Mouse (Mus musculus) stomach, embryonic 16.5 days (tissue): ENCODE measurements around the gene Drosha. TPM values are rescaled to one million over a fixed set of nuclear protein-coding genes. Genes with fewer than 3 reads are reported as not detected.

Experiments
- ATAC-seq: fragments of 200-750 bp; cut with Nextera tagmentation; 2 replicates; pipeline ENCODE4 v1.8.0; 2017; ENCODE audit warnings: moderate number of reproducible peaks, moderate TSS enrichment; ENCODE audit not compliant: insufficient read depth, low FRiP score
- H3K27ac ChIP-seq: fragments of 300-500 bp; sonication (generic); 2 replicates; pipeline ENCODE4 v1.5.1; 2014; ENCODE audit warnings: low read length
- H3K27me3 ChIP-seq: fragments of 300-500 bp; sonication (generic); 2 replicates; pipeline ENCODE4 v1.6.1; 2014; ENCODE audit warnings: low read length, control low read depth, mixed read lengths; ENCODE audit not compliant: control insufficient read depth, insufficient read depth
- H3K36me3 ChIP-seq: fragments of 300-500 bp; sonication (generic); 2 replicates; pipeline ENCODE4 v1.6.1; 2014; ENCODE audit warnings: low read length; ENCODE audit not compliant: control insufficient read depth, insufficient read depth
- H3K4me1 ChIP-seq: fragments of 300-500 bp; sonication (generic); 2 replicates; pipeline ENCODE4 v1.6.1; 2014; ENCODE audit warnings: low read length, control low read depth, mixed read lengths; ENCODE audit not compliant: control insufficient read depth, insufficient read depth
- H3K4me2 ChIP-seq: fragments of 300-500 bp; sonication (generic); 2 replicates; pipeline ENCODE4 v1.6.1; 2014; ENCODE audit warnings: low read depth, low read length, mixed read lengths
- H3K4me3 ChIP-seq: fragments of 300-500 bp; sonication (generic); replicated peaks from 2 replicates; pipeline ENCODE4 v1.5.1; 2014; ENCODE audit warnings: mild to moderate bottlenecking, low read length
- H3K9ac ChIP-seq: fragments of 300-500 bp; sonication (generic); 2 replicates; pipeline ENCODE4 v1.6.1; 2014; ENCODE audit warnings: low read length
- H3K9me3 ChIP-seq: fragments of 300-500 bp; sonication (generic); replicated peaks from 2 replicates; pipeline ENCODE4 v1.6.1; 2016; ENCODE audit warnings: low read length, control low read depth; ENCODE audit not compliant: control insufficient read depth
- WGBS: fragments of 180-500 bp; shearing (Covaris S2); extraction: QIAGEN DNeasy Blood & Tissue Kit; methylation state at CpG from one replicate; pipeline ENCODE4 v1.1.7; 2014; 5-methylcytosine and 5-hydroxymethylcytosine counted together
- polyA plus RNA-seq: library from polyadenylated mRNA; unstranded; fragments of >200 nt; fragmentation: Nextera tagmentation; extraction: Ambion mirVana; gene quantifications from 2 replicates; pipeline ENCODE4 v1.2.1, GENCODE M21; 2015

Gene Drosha
- polyA plus RNA-seq, 1 experiment from 2014 or later: 29.2 TPM

GRCm38 (mm10) chr15:12823455-12824119, 1.0 kb upstream of the Drosha start:
- peaks cover 19% of the 10 kb centered on the region for H3K36me3 ChIP-seq
- H3K9ac ChIP-seq: peak overlapping the region; percentile 97
- H3K27me3 ChIP-seq: no peaks in the 10 kb centered on the region
- no peaks in the 10 kb centered on the region for H3K9me3 ChIP-seq
- peak overlapping the region; percentile 90 for H3K4me2 ChIP-seq
- H3K4me1 ChIP-seq: peaks cover 16% of the 10 kb centered on the region; the same call in 1 of the 2 replicates
- no peak for ATAC-seq
- peak overlapping the region; percentile 80 for H3K4me3 ChIP-seq
- 94% methylated on average over 2 of the region's 2 CpGs for WGBS
- H3K27ac ChIP-seq: peak overlapping the region; percentile 70; the same call in 1 of the 2 replicates

- Histone ChIP-seq H3K4me3 (peak overlapping the region; percentile 80), H3K27me3 (no peaks in the 10 kb centered on the region), H3K27ac (peak overlapping the region; percentile 57), H3K36me3 (peaks cover 15% of the 10 kb centered on the region; the same call in 1 of the 2 replicates), H3K9ac (peak overlapping the region; percentile 89), H3K4me2 (peak overlapping the region; percentile 82), H3K4me1 (peaks cover 16% of the 10 kb centered on the region; the same call in 1 of the 2 replicates), H3K9me3 (no peaks in the 10 kb centered on the region)
- WGBS: under 1% methylated on average over 31 of the region's 31 CpGs
- ATAC-seq: no peak; the same call in 1 of the 2 replicates
Measured at GRCm38 (mm10) chr15:12824965-12825364, 350 bp downstream of the Drosha start.

GRCm38 (mm10) chr15:12825408-12825807, 793 bp downstream of the Drosha start:
- WGBS: 47% methylated on average over 12 of the region's 12 CpGs
- H3K36me3 ChIP-seq: peaks cover 15% of the 10 kb centered on the region; the same call in 1 of the 2 replicates
- H3K27ac ChIP-seq: no peak overlapping the region
- peaks cover 16% of the 10 kb centered on the region; the same call in 1 of the 2 replicates for H3K4me1 ChIP-seq
- H3K9me3 ChIP-seq: no peaks in the 10 kb centered on the region
- no peak for ATAC-seq
- H3K4me3 ChIP-seq: peak overlapping the region; percentile 80
- peak overlapping the region; percentile 82 for H3K4me2 ChIP-seq
- H3K9ac ChIP-seq: peak overlapping the region; percentile 89
- no peaks in the 10 kb centered on the region for H3K27me3 ChIP-seq

- no peak overlapping the region for H3K27ac ChIP-seq
- H3K4me3 ChIP-seq: no peak overlapping the region
- peaks cover 28% of the 10 kb centered on the region; the same call in 1 of the 2 replicates for H3K36me3 ChIP-seq
- no peaks in the 10 kb centered on the region for H3K9me3 ChIP-seq
- H3K9ac ChIP-seq: no peak overlapping the region
- 83% methylated on average over 3 of the region's 3 CpGs for WGBS
- peaks cover 11% of the 10 kb centered on the region; the same call in 1 of the 2 replicates for H3K4me1 ChIP-seq
- no peaks in the 10 kb centered on the region for H3K27me3 ChIP-seq
- ATAC-seq: no peak
- H3K4me2 ChIP-seq: no peak overlapping the region
Measured at GRCm38 (mm10) chr15:12829878-12830277, 5.3 kb downstream of the Drosha start.

- H3K36me3 ChIP-seq: peaks cover 30% of the 10 kb centered on the region; the same call in 1 of the 2 replicates
- H3K27ac ChIP-seq: no peak overlapping the region
- WGBS: 98% methylated on average over 4 of the region's 4 CpGs
- no peak for ATAC-seq
- no peaks in the 10 kb centered on the region for H3K4me1 ChIP-seq
- H3K9me3 ChIP-seq: no peaks in the 10 kb centered on the region
- H3K4me3 ChIP-seq: no peak overlapping the region
- no peaks in the 10 kb centered on the region for H3K27me3 ChIP-seq
- no peak overlapping the region for H3K9ac ChIP-seq
- H3K4me2 ChIP-seq: no peak overlapping the region
Measured at GRCm38 (mm10) chr15:12832599-12832998, 8.0 kb downstream of the Drosha start.

GRCm38 (mm10) chr15:12833385-12833784, 8.8 kb downstream of the Drosha start:
- no peak for ATAC-seq
- Histone ChIP-seq H3K4me3 (no peak overlapping the region), H3K4me2 (no peak overlapping the region), H3K27ac (no peak overlapping the region), H3K4me1 (no peaks in the 10 kb centered on the region), H3K9me3 (no peaks in the 10 kb centered on the region), H3K9ac (no peak overlapping the region), H3K27me3 (no peaks in the 10 kb centered on the region), H3K36me3 (peaks cover 29% of the 10 kb centered on the region; the same call in 1 of the 2 replicates)
- WGBS: 97% methylated on average over 31 of the region's 31 CpGs

- no peak overlapping the region for H3K27ac ChIP-seq
- 93% methylated on average over 24 of the region's 24 CpGs for WGBS
- H3K4me3 ChIP-seq: no peak overlapping the region
- ATAC-seq: no peak
- H3K27me3 ChIP-seq: no peaks in the 10 kb centered on the region
- no peaks in the 10 kb centered on the region for H3K9me3 ChIP-seq
- H3K4me2 ChIP-seq: no peak overlapping the region
- H3K36me3 ChIP-seq: peaks cover 25% of the 10 kb centered on the region; the same call in 1 of the 2 replicates
- H3K9ac ChIP-seq: no peak overlapping the region
- no peaks in the 10 kb centered on the region for H3K4me1 ChIP-seq
Measured at GRCm38 (mm10) chr15:12834231-12834630, 9.6 kb downstream of the Drosha start.

GRCm38 (mm10) chr15:12840737-12841136, 16.1 kb downstream of the Drosha start:
- no peaks in the 10 kb centered on the region for H3K27me3 ChIP-seq
- H3K9ac ChIP-seq: no peak overlapping the region
- H3K4me2 ChIP-seq: no peak overlapping the region
- H3K4me1 ChIP-seq: no peaks in the 10 kb centered on the region
- no peaks in the 10 kb centered on the region for H3K9me3 ChIP-seq
- peaks cover 17% of the 10 kb centered on the region for H3K36me3 ChIP-seq
- H3K27ac ChIP-seq: no peak overlapping the region
- WGBS: 91% methylated on average over 11 of the region's 11 CpGs
- no peak overlapping the region for H3K4me3 ChIP-seq
- no peak for ATAC-seq

GRCm38 (mm10) chr15:12842833-12843232, 18.2 kb downstream of the Drosha start:
- Histone ChIP-seq H3K27ac (no peak overlapping the region), H3K4me3 (no peak overlapping the region), H3K9me3 (no peaks in the 10 kb centered on the region), H3K27me3 (no peaks in the 10 kb centered on the region), H3K9ac (no peak overlapping the region), H3K4me2 (no peak overlapping the region), H3K36me3 (peaks cover 12% of the 10 kb centered on the region), H3K4me1 (no peaks in the 10 kb centered on the region)
- ATAC-seq: no peak
- WGBS: 80% methylated on average over 7 of the region's 7 CpGs
